Mouse (Mus musculus): ENCODE results near the gene Orai2. TPM values are rescaled to one million over a fixed set of nuclear protein-coding genes. Genes with fewer than 3 reads are reported as not detected.

The Orai2 gene
- polyA plus RNA-seq, 1 experiment from 2014 or later: 14.0 TPM

GRCm38 (mm10) chr5:136181197-136181596 lies 10.7 kb upstream of the Orai2 start:
- DNase-seq (ENCODE audit: low spot score) (no peak), ATAC-seq (no peak)
- Histone ChIP-seq H3K4me3 (ENCODE audit: low read depth, low read length) (no peak overlapping the region), H3K27ac (ENCODE audit: low read length) (no peak overlapping the region), H3K9me3 (ENCODE audit: low read length) (no peaks in the 10 kb centered on the region), H3K36me3 (ENCODE audit: insufficient read depth, low read length) (peaks cover 7% of the 10 kb centered on the region; the same call in 1 of the 2 replicates), H3K4me1 (ENCODE audit: insufficient read depth, low read depth, low read length) (no peaks in the 10 kb centered on the region), H3K4me2 (replicated peaks; ENCODE audit: low read depth, low read length) (no peak overlapping the region), H3K9ac (replicated peaks; ENCODE audit: low read depth) (no peak overlapping the region), H3K27me3 (replicated peaks; ENCODE audit: insufficient read depth, low read length) (no peaks in the 10 kb centered on the region)
- 90% methylated on average over 6 of the region's 6 CpGs for WGBS
- TF ChIP-seq CTCF (IDR thresholded peaks at IDR 0.05) (no peak), EP300 (IDR thresholded peaks at IDR 0.05) (no peak)

GRCm38 (mm10) chr5:136179594-136179993 lies 9.1 kb upstream of the Orai2 start:
- Histone ChIP-seq H3K27ac (ENCODE audit: low read length) (peak overlapping the region; percentile 33; the same call in 1 of the 2 replicates), H3K9ac (replicated peaks; ENCODE audit: low read depth) (no peak overlapping the region), H3K9me3 (ENCODE audit: low read length) (no peaks in the 10 kb centered on the region), H3K36me3 (ENCODE audit: insufficient read depth, low read length) (peaks cover 7% of the 10 kb centered on the region; the same call in 1 of the 2 replicates), H3K27me3 (replicated peaks; ENCODE audit: insufficient read depth, low read length) (no peaks in the 10 kb centered on the region), H3K4me1 (ENCODE audit: insufficient read depth, low read depth, low read length) (no peaks in the 10 kb centered on the region), H3K4me3 (ENCODE audit: low read depth, low read length) (no peak overlapping the region), H3K4me2 (replicated peaks; ENCODE audit: low read depth, low read length) (no peak overlapping the region)
- peak; percentile 26 for DNase-seq (ENCODE audit: low spot score)
- no peak for TF ChIP-seq EP300 (IDR thresholded peaks at IDR 0.05)
- no peak for TF ChIP-seq CTCF (IDR thresholded peaks at IDR 0.05)
- ATAC-seq: peak; percentile 55
- 53% methylated on average over 5 of the region's 5 CpGs for WGBS

GRCm38 (mm10) chr5:136173606-136174463 lies 3.3 kb upstream of the Orai2 start:
- Histone ChIP-seq H3K4me3 (ENCODE audit: low read depth, low read length) (no peak overlapping the region), H3K27ac (ENCODE audit: low read length) (peak overlapping the region; percentile 76), H3K4me1 (ENCODE audit: insufficient read depth, low read depth, low read length) (peaks cover 16% of the 10 kb centered on the region; the same call in 1 of the 2 replicates), H3K4me2 (replicated peaks; ENCODE audit: low read depth, low read length) (0 out of 2 replicates have a peak overlapping the region, but pooled peaks have one; percentile 2), H3K9me3 (ENCODE audit: low read length) (no peaks in the 10 kb centered on the region), H3K9ac (replicated peaks; ENCODE audit: low read depth) (no peak overlapping the region), H3K27me3 (replicated peaks; ENCODE audit: insufficient read depth, low read length) (no peaks in the 10 kb centered on the region), H3K36me3 (ENCODE audit: insufficient read depth, low read length) (no peaks in the 10 kb centered on the region)
- ATAC-seq (peak; percentile 77), DNase-seq (ENCODE audit: low spot score) (peak; percentile 94)
- 9% methylated on average over 9 of the region's 9 CpGs for WGBS
- TF ChIP-seq EP300 (IDR thresholded peaks at IDR 0.05) (peak; percentile 80), CTCF (IDR thresholded peaks at IDR 0.05) (no peak)

GRCm38 (mm10) chr5:136172939-136173338 lies 2.4 kb upstream of the Orai2 start:
- no peak for DNase-seq (ENCODE audit: low spot score)
- Histone ChIP-seq H3K9me3 (ENCODE audit: low read length) (no peaks in the 10 kb centered on the region), H3K4me2 (replicated peaks; ENCODE audit: low read depth, low read length) (no peak overlapping the region), H3K36me3 (ENCODE audit: insufficient read depth, low read length) (no peaks in the 10 kb centered on the region), H3K27ac (ENCODE audit: low read length) (no peak overlapping the region), H3K9ac (replicated peaks; ENCODE audit: low read depth) (no peak overlapping the region), H3K4me1 (ENCODE audit: insufficient read depth, low read depth, low read length) (peaks cover 16% of the 10 kb centered on the region; the same call in 1 of the 2 replicates), H3K4me3 (ENCODE audit: low read depth, low read length) (no peak overlapping the region), H3K27me3 (replicated peaks; ENCODE audit: insufficient read depth, low read length) (no peaks in the 10 kb centered on the region)
- WGBS: 71% methylated on average over 9 of the region's 9 CpGs
- TF ChIP-seq EP300 (IDR thresholded peaks at IDR 0.05) (no peak), CTCF (IDR thresholded peaks at IDR 0.05) (no peak)
- no peak for ATAC-seq

- Histone ChIP-seq H3K9ac (replicated peaks; ENCODE audit: low read depth) (no peak overlapping the region), H3K27ac (ENCODE audit: low read length) (peak overlapping the region; percentile 78), H3K4me1 (ENCODE audit: insufficient read depth, low read depth, low read length) (peaks cover 16% of the 10 kb centered on the region; the same call in 1 of the 2 replicates), H3K4me2 (replicated peaks; ENCODE audit: low read depth, low read length) (peak overlapping the region; percentile 82), H3K36me3 (ENCODE audit: insufficient read depth, low read length) (no peaks in the 10 kb centered on the region), H3K4me3 (ENCODE audit: low read depth, low read length) (peak overlapping the region; percentile 48), H3K27me3 (replicated peaks; ENCODE audit: insufficient read depth, low read length) (no peaks in the 10 kb centered on the region), H3K9me3 (ENCODE audit: low read length) (no peaks in the 10 kb centered on the region)
- DNase-seq (ENCODE audit: low spot score) (peak; percentile 60), ATAC-seq (peak; percentile 9; the same call in 1 of the 2 replicates)
- TF ChIP-seq EP300 (IDR thresholded peaks at IDR 0.05) (0 out of 2 replicates have a peak, but pooled peaks have one; percentile 23), CTCF (IDR thresholded peaks at IDR 0.05) (no peak)
- 17% methylated on average over 17 of the region's 17 CpGs for WGBS
Observed at GRCm38 (mm10) chr5:136171363-136172341, 1.1 kb upstream of the Orai2 start.
